Mouse (Mus musculus): ENCODE measurements at regions not wholly inside any gene's neighbourhood (a gene's known extent, or its start where the extent isn't known, plus 50 kb on each side); places are given as distances from the start of the nearest gene placed in this dataset.

DNA sequence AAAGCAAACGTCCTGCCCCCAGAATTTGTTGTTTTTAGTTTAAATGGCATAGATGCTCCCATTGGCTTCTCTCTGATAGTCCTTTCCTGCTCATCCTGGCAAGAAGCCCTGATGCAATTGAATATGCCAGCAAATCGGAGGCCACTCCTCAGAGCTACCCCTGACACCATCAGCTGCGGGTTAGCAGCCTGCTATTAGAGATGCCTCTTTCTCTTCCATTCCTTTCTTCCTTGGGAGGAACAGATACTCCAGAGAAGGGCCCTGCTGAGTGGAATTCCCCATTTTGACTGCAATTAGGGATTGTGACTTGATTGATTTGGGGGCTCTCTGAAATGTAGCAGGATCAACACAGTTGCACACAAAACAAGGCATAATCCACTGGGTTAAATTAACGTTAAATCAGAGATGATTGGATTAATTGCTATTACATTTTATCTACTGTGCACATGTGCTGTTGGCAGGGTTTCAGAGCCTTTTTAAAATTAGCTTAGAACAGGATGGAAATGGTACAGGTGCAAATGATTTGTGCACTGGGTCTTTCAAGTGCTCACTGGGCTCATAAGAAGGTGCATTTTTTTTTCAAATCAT lies 303.3 kb upstream of the Fam92a start:
- TF ChIP-seq CTCF (conservative IDR thresholded peaks at IDR 0.05 in 1 of 2, IDR thresholded peaks at IDR 0.05 in 1 of 2; ENCODE audit: low read depth in 2 of 2, low read length in 2 of 2) (no peak), POLR2A (IDR thresholded peaks at IDR 0.05; ENCODE audit: low read depth, low read length) (no peak), EP300 (IDR thresholded peaks at IDR 0.05; ENCODE audit: low read length) (no peak), ZMIZ1 (IDR thresholded peaks at IDR 0.05; ENCODE audit: low read depth, low read length) (no peak)
